Mouse (Mus musculus): ENCODE measurements at regions not wholly inside any gene's neighbourhood (a gene's known extent, or its start where the extent isn't known, plus 50 kb on each side); places are given as distances from the start of the nearest gene placed in this dataset.

- H3K9me3 ChIP-seq, result no peaks in the 10 kb centered on the region
- no peaks in the 10 kb centered on the region for H3K27me3 ChIP-seq (ENCODE audit: poor library complexity, severe bottlenecking)
- 35% methylated on average over 13 of the region's 13 CpGs for WGBS
- no peak overlapping the region for H3K27ac ChIP-seq
- no peak overlapping the region for H3K4me3 ChIP-seq
- no peaks in the 10 kb centered on the region for H3K4me1 ChIP-seq
- DNase-seq (ENCODE audit: extremely low spot score, low spot score), result peak; percentile 31
- H3K36me3 ChIP-seq (replicated peaks), result no peaks in the 10 kb centered on the region
Measured at GRCm38 (mm10) chr8:27677143-27678106, 230.0 kb downstream of the Poteg start.

- Histone ChIP-seq H3K27ac (no peak overlapping the region), H3K4me3 (no peak overlapping the region), H3K4me1 (no peaks in the 10 kb centered on the region), H3K27me3 (ENCODE audit: poor library complexity, severe bottlenecking) (no peaks in the 10 kb centered on the region), H3K36me3 (replicated peaks) (no peaks in the 10 kb centered on the region), H3K9me3 (no peaks in the 10 kb centered on the region)
- peak; percentile 44 for DNase-seq (ENCODE audit: extremely low spot score, low spot score)
- 23% methylated on average over 2 of the region's 2 CpGs for WGBS
Measured at GRCm38 (mm10) chr8:27679164-27679563, 231.7 kb downstream of the Poteg start.

- H3K36me3 ChIP-seq (replicated peaks), result no peaks in the 10 kb centered on the region
- DNase-seq (ENCODE audit: extremely low spot score, low spot score), result no peak
- WGBS, result 84% methylated on average over 6 of the region's 6 CpGs
- no peaks in the 10 kb centered on the region for H3K9me3 ChIP-seq
- H3K27ac ChIP-seq, result no peak overlapping the region
- H3K4me1 ChIP-seq, result peaks cover 4% of the 10 kb centered on the region; the same call in 1 of the 2 replicates
- no peaks in the 10 kb centered on the region for H3K27me3 ChIP-seq (ENCODE audit: poor library complexity, severe bottlenecking)
- no peak overlapping the region for H3K4me3 ChIP-seq
Measured at GRCm38 (mm10) chr8:27721988-27722387, 274.5 kb downstream of the Poteg start.

DNA sequence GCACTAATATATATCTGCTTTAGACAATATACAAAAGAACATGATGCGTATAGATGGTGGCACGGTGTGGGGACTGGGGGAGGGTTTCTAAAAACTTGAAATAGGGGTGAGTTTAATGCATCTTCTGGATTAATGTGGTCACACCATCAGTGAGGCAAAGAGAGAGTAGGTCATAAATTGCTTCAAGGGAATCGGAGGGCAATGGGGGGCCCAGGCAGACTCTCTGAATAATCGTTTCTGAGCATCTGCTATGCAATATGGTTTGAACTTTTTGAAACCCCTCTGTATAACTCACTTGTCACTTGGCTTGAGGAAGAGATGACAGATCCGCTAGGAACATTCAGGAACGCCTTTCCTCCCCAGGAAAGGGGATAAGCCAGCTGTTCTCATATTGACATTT lies 322.8 kb downstream of the Poteg start:
- Histone ChIP-seq H3K27me3 (ENCODE audit: poor library complexity, severe bottlenecking) (no peaks in the 10 kb centered on the region), H3K36me3 (replicated peaks) (no peaks in the 10 kb centered on the region), H3K4me1 (peaks cover 7% of the 10 kb centered on the region), H3K27ac (no peak overlapping the region), H3K9me3 (no peaks in the 10 kb centered on the region), H3K4me3 (no peak overlapping the region)
- 83% methylated on average over 6 of the region's 6 CpGs for WGBS
- no peak for DNase-seq (ENCODE audit: extremely low spot score, low spot score)

GRCm38 (mm10) chr8:27770803-27771202 lies 323.3 kb downstream of the Poteg start:
- 57% methylated on average over 8 of the region's 8 CpGs for WGBS
- no peaks in the 10 kb centered on the region for H3K36me3 ChIP-seq (replicated peaks)
- no peak overlapping the region for H3K4me3 ChIP-seq
- peaks cover 7% of the 10 kb centered on the region for H3K4me1 ChIP-seq
- H3K9me3 ChIP-seq, result no peaks in the 10 kb centered on the region
- H3K27ac ChIP-seq, result no peak overlapping the region
- DNase-seq (ENCODE audit: extremely low spot score, low spot score), result no peak
- no peaks in the 10 kb centered on the region for H3K27me3 ChIP-seq (ENCODE audit: poor library complexity, severe bottlenecking)

- H3K4me3 ChIP-seq, result no peak overlapping the region
- peaks cover 7% of the 10 kb centered on the region for H3K4me1 ChIP-seq
- H3K9me3 ChIP-seq, result no peaks in the 10 kb centered on the region
- H3K36me3 ChIP-seq (replicated peaks), result no peaks in the 10 kb centered on the region
- no peaks in the 10 kb centered on the region for H3K27me3 ChIP-seq (ENCODE audit: poor library complexity, severe bottlenecking)
- no peak for DNase-seq (ENCODE audit: extremely low spot score, low spot score)
- no peak overlapping the region for H3K27ac ChIP-seq
Measured at GRCm38 (mm10) chr8:27771250-27771649, 323.8 kb downstream of the Poteg start.

- no peak for DNase-seq (ENCODE audit: extremely low spot score, low spot score)
- no peaks in the 10 kb centered on the region for H3K27me3 ChIP-seq (ENCODE audit: poor library complexity, severe bottlenecking)
- 81% methylated on average over 3 of the region's 3 CpGs for WGBS
- H3K9me3 ChIP-seq, result no peaks in the 10 kb centered on the region
- H3K4me3 ChIP-seq, result no peak overlapping the region
- H3K4me1 ChIP-seq, result no peaks in the 10 kb centered on the region
- H3K27ac ChIP-seq, result no peak overlapping the region
- H3K36me3 ChIP-seq (replicated peaks), result no peaks in the 10 kb centered on the region
Measured at GRCm38 (mm10) chr8:27778982-27779381, 331.5 kb downstream of the Poteg start.
